Mouse (Mus musculus): ENCODE measurements around the gene Wnt9a.

The Wnt9a gene

GRCm38 (mm10) chr11:59305008-59305820 lies 1.5 kb upstream of the Wnt9a start:
- DNase-seq, result no peak

- DNase-seq, result peak; percentile 36 to 53
Measured at GRCm38 (mm10) chr11:59305821-59306215, 910 bp upstream of the Wnt9a start.

- DNase-seq, result peak; percentile 90 to 92
Measured at GRCm38 (mm10) chr11:59307422-59308163, 865 bp downstream of the Wnt9a start.

GRCm38 (mm10) chr11:59308164-59308542 lies 1.4 kb downstream of the Wnt9a start:
- peak in 1 of 2 experiments; percentile 63 for DNase-seq

GRCm38 (mm10) chr11:59308625-59309024 lies 1.9 kb downstream of the Wnt9a start:
- DNase-seq, result no peak

- DNase-seq, result peak in 1 of 2 experiments; percentile 31
Measured at GRCm38 (mm10) chr11:59309106-59309805, 2.5 kb downstream of the Wnt9a start.

- DNase-seq, result no peak
Measured at GRCm38 (mm10) chr11:59309976-59310375, 3.2 kb downstream of the Wnt9a start.

- DNase-seq, result no peak
Measured at GRCm38 (mm10) chr11:59312060-59312459, 5.3 kb downstream of the Wnt9a start.

- peak in 1 of 2 experiments; percentile 42 for DNase-seq
Measured at GRCm38 (mm10) chr11:59312501-59312900, 5.8 kb downstream of the Wnt9a start.

GRCm38 (mm10) chr11:59313029-59313811 lies 6.5 kb downstream of the Wnt9a start:
- peak; percentile 61 to 68 for DNase-seq

GRCm38 (mm10) chr11:59313944-59314343 lies 7.2 kb downstream of the Wnt9a start:
- DNase-seq, result peak; percentile 63 to 71

GRCm38 (mm10) chr11:59316517-59316916 lies 9.8 kb downstream of the Wnt9a start:
- DNase-seq, result no peak

- DNase-seq, result no peak
Measured at GRCm38 (mm10) chr11:59322988-59323387, 16.3 kb downstream of the Wnt9a start.

GRCm38 (mm10) chr11:59324777-59325176 lies 18.0 kb downstream of the Wnt9a start:
- DNase-seq, result no peak

GRCm38 (mm10) chr11:59327625-59328024 lies 20.9 kb downstream of the Wnt9a start:
- no peak for DNase-seq

GRCm38 (mm10) chr11:59329616-59330015 lies 22.9 kb downstream of the Wnt9a start:
- no peak for DNase-seq

GRCm38 (mm10) chr11:59330560-59330959 lies 23.8 kb downstream of the Wnt9a start:
- DNase-seq, result peak; percentile 83 to 86

GRCm38 (mm10) chr11:59331167-59331869 lies 24.6 kb downstream of the Wnt9a start:
- no peak for DNase-seq

GRCm38 (mm10) chr11:59332938-59333337 lies 26.2 kb downstream of the Wnt9a start:
- no peak for DNase-seq

- no peak for DNase-seq
Measured at GRCm38 (mm10) chr11:59335150-59335549, 28.4 kb downstream of the Wnt9a start.

GRCm38 (mm10) chr11:59335942-59336341 lies 29.2 kb downstream of the Wnt9a start:
- no peak for DNase-seq

- DNase-seq, result peak in 1 of 2 experiments; percentile 23
Measured at GRCm38 (mm10) chr11:59336381-59336780, 29.7 kb downstream of the Wnt9a start.
